Mouse (Mus musculus) limb, embryonic 14.5 days (tissue): ENCODE measurements around the gene Lars2. TPM values are rescaled to one million over a fixed set of nuclear protein-coding genes. Genes with fewer than 3 reads are reported as not detected.
"Not testable (repeated sequence)": the region's sequence is repeated elsewhere in the genome, so short reads cannot be mapped to it uniquely, and the experiment has no call there.

Experiments used
- ATAC-seq: fragments of 200-750 bp; cut with Nextera tagmentation; 2 replicates; pipeline ENCODE4 v1.8.0; 2017; ENCODE audit warnings: low read depth, moderate number of reproducible peaks, moderate TSS enrichment; ENCODE audit not compliant: low FRiP score
- DNase-seq: peaks from one replicate; pipeline ENCODE4 v3.0.0-alpha.2; 2015; ENCODE audit warnings: low spot score
- H3K27ac ChIP-seq: fragments of 300-500 bp; sonication (generic); replicated peaks from 2 replicates; pipeline ENCODE4 v1.5.1; 2014; ENCODE audit warnings: low read depth, mild to moderate bottlenecking, low read length, moderate library complexity, mixed read lengths
- H3K27me3 ChIP-seq: fragments of 300-500 bp; sonication (generic); 2 replicates; pipeline ENCODE4 v1.6.1; 2014; ENCODE audit warnings: low read length, mixed read lengths; ENCODE audit not compliant: control insufficient read depth, insufficient read depth
- H3K36me3 ChIP-seq: fragments of 300-500 bp; sonication (generic); 2 replicates; pipeline ENCODE4 v1.6.1; 2014; ENCODE audit warnings: mild to moderate bottlenecking, low read length, moderate library complexity, mixed read lengths; ENCODE audit not compliant: control insufficient read depth, insufficient read depth
- H3K4me1 ChIP-seq: fragments of 300-500 bp; sonication (generic); 2 replicates; pipeline ENCODE4 v1.6.1; 2014; ENCODE audit warnings: antibody characterized with exemption, low read length, mixed read lengths; ENCODE audit not compliant: control insufficient read depth, insufficient read depth
- H3K4me2 ChIP-seq: fragments of 300-500 bp; sonication (generic); replicated peaks from 2 replicates; pipeline ENCODE4 v1.6.1; 2014; ENCODE audit warnings: low read depth, mild to moderate bottlenecking, low read length, moderate library complexity; ENCODE audit not compliant: severe bottlenecking
- H3K4me3 ChIP-seq: fragments of 300-500 bp; sonication (generic); replicated peaks from 2 replicates; pipeline ENCODE4 v1.5.1; 2014; ENCODE audit warnings: low read length
- H3K9ac ChIP-seq: fragments of 300-500 bp; sonication (generic); 2 replicates; pipeline ENCODE4 v1.6.1; 2014; ENCODE audit warnings: mild to moderate bottlenecking, low read depth, low read length, moderate library complexity; ENCODE audit not compliant: severe bottlenecking
- H3K9me3 ChIP-seq: fragments of 300-500 bp; sonication (generic); 2 replicates; pipeline ENCODE4 v1.6.1; 2016; ENCODE audit warnings: low read length; ENCODE audit not compliant: control insufficient read depth
- POLR2A ChIP-seq: fragments of 200-500 bp; IDR thresholded peaks from 2 replicates; pipeline ENCODE4 v1.8.0; 2012; ENCODE audit warnings: inconsistent platforms, mild to moderate bottlenecking, moderate library complexity, borderline replicate concordance; ENCODE audit not compliant: insufficient read depth, insufficient read length; ENCODE audit errors: extremely low read depth
- WGBS: fragments of 180-500 bp; shearing (Covaris S2); extraction: QIAGEN DNeasy Blood & Tissue Kit; methylation state at CpG from one replicate; pipeline ENCODE4 v1.1.7; 2014; 5-methylcytosine and 5-hydroxymethylcytosine counted together
- polyA plus RNA-seq, 2 experiments: library from polyadenylated mRNA; depleted of rRNA in 1 of 2; stranded (reverse) in 1 of 2; unstranded in 1 of 2; fragments of >200 nt; fragmentation: Nextera tagmentation in 1 of 2; extraction: Ambion mirVana in 1 of 2; gene quantifications; 2 replicates each; pipeline versions ENCODE4 v1.2.1 to v1.2.3; 2012 to 2014

Lars2 gene
- polyA plus RNA-seq, 2 experiments, result 678 to 1,593 TPM

DNA sequence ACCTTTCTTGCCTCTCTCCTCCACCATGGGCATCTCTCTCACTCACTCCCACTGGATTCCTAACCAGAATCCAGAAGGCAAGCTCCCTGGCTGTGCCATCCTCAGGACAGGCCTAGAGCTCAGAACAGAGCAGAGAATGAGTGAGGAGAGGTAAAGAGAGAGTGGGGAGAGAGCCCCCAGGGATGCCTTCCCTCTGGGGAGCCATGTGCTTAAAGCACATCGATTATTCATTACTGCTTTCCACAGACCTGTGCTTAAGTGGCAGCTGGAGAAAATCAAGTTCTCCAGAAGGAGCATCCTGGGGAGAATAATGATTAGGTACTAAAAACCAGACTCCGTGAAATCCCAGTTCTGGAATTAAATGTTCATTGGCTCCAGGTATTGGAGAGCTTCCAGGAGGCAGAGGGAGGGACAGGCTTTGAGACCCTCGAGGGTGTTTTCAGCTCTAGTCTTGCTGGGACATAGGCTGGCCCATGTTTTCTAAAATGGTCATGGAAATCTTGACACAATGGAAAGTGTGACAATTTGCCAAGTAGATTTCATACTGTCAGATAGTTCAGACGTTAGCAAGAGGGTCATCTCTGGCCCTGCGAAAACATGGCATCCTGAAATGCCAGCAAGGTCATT lies 31.6 kb upstream of the Lars2 start:
- ATAC-seq (peak; percentile 37), DNase-seq (peak; percentile 53)
- Histone ChIP-seq H3K36me3 (no peaks in the 10 kb centered on the region), H3K4me3 (no peak overlapping the region), H3K27ac (0 out of 2 replicates have a peak overlapping the region, but pooled peaks have one; percentile 7), H3K9me3 (no peaks in the 10 kb centered on the region), H3K4me2 (no peak overlapping the region), H3K27me3 (no peaks in the 10 kb centered on the region), H3K4me1 (peaks cover 6% of the 10 kb centered on the region), H3K9ac (no peak overlapping the region)
- 27% methylated on average over 5 of the region's 5 CpGs for WGBS
- TF ChIP-seq POLR2A, result no peak

DNA sequence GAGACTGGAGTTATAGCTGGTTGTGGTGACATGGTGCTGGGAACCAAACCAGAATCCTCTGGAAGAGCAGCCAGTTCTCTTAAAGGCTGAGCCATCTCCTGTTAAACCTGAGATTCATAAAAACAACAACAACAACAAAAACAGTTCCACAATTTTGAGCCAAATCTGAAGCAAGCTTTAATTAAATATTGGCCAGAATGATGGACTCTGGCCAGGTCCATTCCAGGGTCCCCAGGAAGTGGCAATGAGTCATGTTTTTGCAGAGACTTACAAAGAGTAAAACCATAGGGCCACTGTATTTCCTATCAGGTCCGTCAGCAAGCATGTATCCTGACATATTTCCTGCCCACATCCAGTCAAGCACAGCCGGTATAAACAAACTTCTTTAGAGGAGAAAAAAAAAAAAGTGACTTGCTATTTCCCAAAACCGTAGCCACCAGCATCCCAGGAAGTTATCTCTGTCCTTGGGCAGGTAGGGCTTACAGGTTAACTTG lies 27.0 kb upstream of the Lars2 start:
- no peaks in the 10 kb centered on the region for H3K27me3 ChIP-seq
- WGBS, result 71% methylated on average over 3 of the region's 3 CpGs
- no peak overlapping the region for H3K4me3 ChIP-seq
- ATAC-seq (no peak), DNase-seq (no peak)
- no peaks in the 10 kb centered on the region for H3K9me3 ChIP-seq
- no peak overlapping the region for H3K9ac ChIP-seq
- TF ChIP-seq POLR2A, result no peak
- H3K27ac ChIP-seq, result no peak overlapping the region
- peaks cover 6% of the 10 kb centered on the region for H3K4me1 ChIP-seq
- no peak overlapping the region for H3K4me2 ChIP-seq
- no peaks in the 10 kb centered on the region for H3K36me3 ChIP-seq

DNA sequence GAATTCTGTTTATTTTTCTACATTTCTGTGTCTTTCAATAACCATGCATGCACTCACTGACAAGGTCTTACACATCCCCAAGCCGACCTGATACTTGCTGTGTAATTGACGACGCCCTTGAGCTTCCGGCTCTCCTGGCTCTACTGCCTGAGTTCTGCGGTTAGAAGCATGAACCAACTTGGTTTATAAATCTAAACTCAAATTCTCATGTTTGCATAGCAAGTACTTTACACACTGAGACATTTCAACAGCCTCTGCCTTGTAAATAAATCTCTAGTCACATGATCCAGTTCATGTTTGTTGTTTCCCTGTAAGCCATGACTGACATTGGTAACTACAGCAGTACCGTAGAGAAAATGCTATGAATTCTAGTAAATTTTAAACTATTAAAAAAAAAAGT lies 25.5 kb upstream of the Lars2 start:
- no peaks in the 10 kb centered on the region for H3K36me3 ChIP-seq
- H3K9me3 ChIP-seq, result no peaks in the 10 kb centered on the region
- no peak overlapping the region for H3K4me2 ChIP-seq
- no peak for ATAC-seq
- H3K27me3 ChIP-seq, result no peaks in the 10 kb centered on the region
- WGBS, result 75% methylated on average over 6 of the region's 6 CpGs
- DNase-seq, result no peak
- H3K9ac ChIP-seq, result no peak overlapping the region
- no peak overlapping the region for H3K27ac ChIP-seq
- no peak overlapping the region for H3K4me3 ChIP-seq
- no peak for TF ChIP-seq POLR2A
- H3K4me1 ChIP-seq, result no peaks in the 10 kb centered on the region

DNA sequence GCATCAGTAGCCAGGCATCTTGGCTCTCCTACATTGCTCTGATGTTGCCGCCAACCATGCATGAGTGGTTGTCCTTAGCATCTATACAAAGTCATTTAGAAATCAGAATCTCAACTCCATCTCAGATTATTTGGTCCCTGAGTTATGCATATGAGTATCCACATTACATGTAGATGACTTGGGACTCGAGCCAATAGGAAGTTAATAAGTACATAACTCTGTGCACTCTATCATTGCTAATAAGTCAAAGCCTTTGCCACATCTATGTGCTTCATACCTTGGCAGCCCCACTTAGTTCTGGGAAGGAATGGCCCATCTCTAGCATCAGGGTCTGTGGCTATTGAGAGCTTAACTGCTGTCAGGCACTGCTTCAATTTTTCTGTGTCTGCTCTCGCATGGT lies 23.7 kb upstream of the Lars2 start:
- WGBS, result 81% methylated on average over 3 of the region's 3 CpGs
- no peak for TF ChIP-seq POLR2A
- Histone ChIP-seq H3K36me3 (no peaks in the 10 kb centered on the region), H3K4me3 (no peak overlapping the region), H3K27ac (no peak overlapping the region), H3K9ac (no peak overlapping the region), H3K4me1 (no peaks in the 10 kb centered on the region), H3K4me2 (no peak overlapping the region), H3K9me3 (no peaks in the 10 kb centered on the region), H3K27me3 (no peaks in the 10 kb centered on the region)
- no peak for ATAC-seq
- no peak for DNase-seq

DNA sequence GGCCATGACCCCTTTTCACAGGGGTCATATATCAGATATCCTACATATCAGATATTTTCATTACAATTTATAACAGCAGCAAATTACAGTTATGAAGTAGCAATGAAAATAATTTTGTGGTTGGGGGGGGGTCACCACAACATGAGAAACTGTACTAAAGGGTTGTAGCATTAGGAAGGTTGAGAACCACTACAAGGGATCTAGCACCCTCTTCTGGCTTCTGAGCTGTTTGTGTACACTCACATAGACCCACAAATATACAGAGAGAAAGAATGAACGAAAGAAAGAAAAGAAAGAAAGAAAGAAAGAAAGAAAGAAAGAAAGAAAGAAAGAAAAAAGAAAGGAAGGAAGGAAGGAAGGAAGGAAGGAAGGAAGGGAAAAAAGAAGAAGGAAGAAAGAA lies 17.4 kb upstream of the Lars2 start:
- ATAC-seq, H3K4me2 ChIP-seq, H3K36me3 ChIP-seq, H3K27ac ChIP-seq, H3K27me3 ChIP-seq, H3K4me3 ChIP-seq, DNase-seq, H3K4me1 ChIP-seq, H3K9ac ChIP-seq: not testable (repeated sequence)
- peaks cover 15% of the 10 kb centered on the region for H3K9me3 ChIP-seq
- 85% methylated on average over 1 of the region's 1 CpGs for WGBS

DNA sequence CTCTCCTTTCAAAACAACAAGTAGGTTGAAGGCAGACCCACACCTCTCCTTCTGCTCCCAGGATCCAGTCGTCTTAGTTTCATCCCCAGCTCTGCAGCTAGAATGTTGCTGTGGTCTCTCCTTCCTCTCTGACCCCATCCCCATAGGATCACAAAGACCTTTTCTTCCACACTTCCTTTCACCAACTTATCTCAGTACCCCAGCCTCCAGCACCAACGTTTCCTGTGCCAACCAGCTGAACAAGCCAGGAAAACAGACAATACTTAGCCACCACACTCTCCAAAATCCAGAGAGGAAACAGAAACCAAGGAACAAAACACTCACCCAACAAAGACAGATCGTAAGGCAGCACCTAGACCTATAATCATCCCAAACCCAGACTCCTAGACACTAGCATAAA lies 6.7 kb upstream of the Lars2 start:
- no peak for TF ChIP-seq POLR2A
- Histone ChIP-seq H3K4me2 (no peak overlapping the region), H3K27ac (no peak overlapping the region), H3K9me3 (no peaks in the 10 kb centered on the region), H3K9ac (no peak overlapping the region), H3K36me3 (no peaks in the 10 kb centered on the region), H3K4me1 (no peaks in the 10 kb centered on the region), H3K27me3 (no peaks in the 10 kb centered on the region), H3K4me3 (no peak overlapping the region)
- no peak for ATAC-seq
- no peak for DNase-seq
- 59% methylated on average over 3 of the region's 3 CpGs for WGBS
